Mouse (Mus musculus) E14TG2a.4 (cell line): ENCODE data around the gene Slc6a5.

Source experiments
- CTCF ChIP-seq: conservative IDR thresholded peaks from 2 replicates; pipeline ENCODE4 v1.5.1; 2014; ENCODE audit warnings: low read length
- NANOG ChIP-seq: IDR thresholded peaks from 2 replicates; pipeline ENCODE4 v1.6.1; 2014; ENCODE audit warnings: borderline replicate concordance, low read length, mixed read lengths
- POU5F1 ChIP-seq: IDR thresholded peaks from 2 replicates; pipeline ENCODE4 v1.6.1; 2014; ENCODE audit warnings: low read length, borderline replicate concordance

GRCm38 (mm10) chr7:49928571-49928970, 18.6 kb downstream of the Slc6a5 start:
- TF ChIP-seq CTCF = no peak
- TF ChIP-seq NANOG = no peak
- TF ChIP-seq POU5F1 = no peak
